In genomic region chr9:60548182-60548581, GRCm38 (mm10) we compare ENCODE assay signal across 7 mouse cellular contexts. TPM values are rescaled to one million over a fixed set of nuclear protein-coding genes. Genes with fewer than 3 reads are reported as not detected.
DNase-seq lines count a peak whose midpoint lies in the region; ATAC-seq and TF ChIP-seq lines count a peak whose summit lies in the region.

No protein-coding gene starts in this region.

- no peaks in the 10 kb centered on the region for H3K36me3 ChIP-seq in kidney, postnatal 0 days (ENCODE audit: insufficient read depth, low read length)

- no peak overlapping the region for H3K9ac ChIP-seq in kidney, postnatal 0 days (ENCODE audit: low read depth, low read length)

- H3K4me1 ChIP-seq in embryonic fibroblast, embryonic 13.5 days (ENCODE audit: control insufficient read depth, insufficient read depth, low read length) = no peaks in the 10 kb centered on the region; the same call in 1 of the 2 replicates
- H3K4me1 ChIP-seq in kidney, postnatal 0 days (replicated peaks; ENCODE audit: insufficient read depth, low read length) = no peaks in the 10 kb centered on the region

- 33% methylated on average over 4 of the region's 4 CpGs for WGBS in kidney, postnatal 0 days

- DNase-seq in right cerebral cortex, adult 18-20 months = peak; percentile 43
- no peak for DNase-seq in right cerebral cortex, postnatal 25 days
- DNase-seq in adrenal gland, postnatal 25 days = peak; percentile 57
- peak; percentile 65 for DNase-seq in kidney, postnatal 0 days (ENCODE audit: low spot score)
- peak; percentile 68 to 69 for DNase-seq in lung, postnatal 4 days
- peak; percentile 74 for DNase-seq in urinary bladder, postnatal 14 days (ENCODE audit: low spot score)

- ATAC-seq in kidney, postnatal 0 days (replicated peaks; ENCODE audit: low FRiP score, low read depth) = peak; percentile 25; the same call in 1 of the 2 replicates

- H3K27me3 ChIP-seq in kidney, postnatal 0 days (ENCODE audit: insufficient read depth, low read length) = no peaks in the 10 kb centered on the region

- TF ChIP-seq POLR2A in embryonic fibroblast, embryonic 13.5 days (IDR thresholded peaks at IDR 0.05; ENCODE audit: low read depth, low read length) = no peak

- no peak overlapping the region for H3K27ac ChIP-seq in embryonic fibroblast, embryonic 13.5 days (ENCODE audit: insufficient read depth, low read length)
- H3K27ac ChIP-seq in kidney, postnatal 0 days = no peak overlapping the region

- H3K4me2 ChIP-seq in kidney, postnatal 0 days (ENCODE audit: low read length) = no peak overlapping the region

- peak; percentile 54 for TF ChIP-seq CTCF in embryonic fibroblast, embryonic 13.5 days (IDR thresholded peaks at IDR 0.05; ENCODE audit: borderline replicate concordance, insufficient read depth, low read length)
- TF ChIP-seq CTCF in kidney, postnatal 0 days (IDR thresholded peaks at IDR 0.05; ENCODE audit: low read depth) = peak; percentile 92

- H3K9me3 ChIP-seq in kidney, postnatal 0 days (replicated peaks; ENCODE audit: low read length) = no peaks in the 10 kb centered on the region

- no peak overlapping the region for H3K4me3 ChIP-seq in embryonic fibroblast, embryonic 13.5 days (ENCODE audit: insufficient read depth, low read length)
- no peak overlapping the region for H3K4me3 ChIP-seq in kidney, postnatal 0 days (replicated peaks; ENCODE audit: low read depth, low read length)

RNA-seq across cellular contexts. Expression of gene Thsd4, which starts 26.3 kb away (rescaled TPM):
- 5.8 and 7.2 TPM in 2 replicates for total RNA-seq in adrenal gland, postnatal 25 days (2021)
- 3.8 and 7.0 TPM in 2 replicates for polyA plus RNA-seq in embryonic fibroblast, embryonic 13.5 days (2011; ENCODE audit: insufficient read length, low read depth, missing spikeins)
- polyA plus RNA-seq in kidney, postnatal 0 days (2015; fragmentation: Nextera tagmentation; extraction: Ambion mirVana) = 19.9 and 21.3 TPM in 2 replicates
